Mouse (Mus musculus) forebrain, embryonic 10.5 days (tissue): ENCODE data around the gene Csnk1e. TPM values are rescaled to one million over a fixed set of nuclear protein-coding genes. Genes with fewer than 3 reads are reported as not detected.

Source experiments
- DNase-seq: peaks from one replicate; pipeline ENCODE4 v3.0.0-alpha.2; 2017; ENCODE audit warnings: low spot score; ENCODE audit errors: extremely low spot score
- H3K27ac ChIP-seq: fragments of 300-500 bp; sonication (generic); 2 replicates; pipeline ENCODE4 v1.5.1; 2016; ENCODE audit warnings: mild to moderate bottlenecking
- H3K27me3 ChIP-seq: fragments of 300-500 bp; sonication (generic); 2 replicates; pipeline ENCODE4 v1.6.1; 2016; ENCODE audit warnings: mild to moderate bottlenecking; ENCODE audit not compliant: poor library complexity, severe bottlenecking
- H3K36me3 ChIP-seq: fragments of 300-500 bp; sonication (generic); replicated peaks from 2 replicates; pipeline ENCODE4 v1.6.1; 2016; ENCODE audit warnings: mild to moderate bottlenecking, moderate library complexity
- H3K4me1 ChIP-seq: fragments of 300-500 bp; sonication (generic); 2 replicates; pipeline ENCODE4 v1.6.1; 2016
- H3K4me3 ChIP-seq: fragments of 300-500 bp; sonication (generic); 2 replicates; pipeline ENCODE4 v1.5.1; 2016; ENCODE audit warnings: mild to moderate bottlenecking, moderate library complexity
- H3K9me3 ChIP-seq: fragments of 300-500 bp; sonication (generic); 2 replicates; pipeline ENCODE4 v1.6.1; 2016; ENCODE audit warnings: mild to moderate bottlenecking, moderate library complexity
- WGBS: fragments of 180-500 bp; shearing (Covaris S2); methylation state at CpG from one replicate; pipeline ENCODE4 v1.1.7; 2016; 5-methylcytosine and 5-hydroxymethylcytosine counted together
- polyA plus RNA-seq: library from polyadenylated mRNA; unstranded; fragments of >200 nt; fragmentation: Nextera tagmentation; extraction: Ambion mirVana; gene quantifications from 2 replicates; pipeline ENCODE4 v1.2.1, GENCODE M21; 2016

Csnk1e gene
- polyA plus RNA-seq, 1 experiment from 2014 or later, result 123 TPM

DNA sequence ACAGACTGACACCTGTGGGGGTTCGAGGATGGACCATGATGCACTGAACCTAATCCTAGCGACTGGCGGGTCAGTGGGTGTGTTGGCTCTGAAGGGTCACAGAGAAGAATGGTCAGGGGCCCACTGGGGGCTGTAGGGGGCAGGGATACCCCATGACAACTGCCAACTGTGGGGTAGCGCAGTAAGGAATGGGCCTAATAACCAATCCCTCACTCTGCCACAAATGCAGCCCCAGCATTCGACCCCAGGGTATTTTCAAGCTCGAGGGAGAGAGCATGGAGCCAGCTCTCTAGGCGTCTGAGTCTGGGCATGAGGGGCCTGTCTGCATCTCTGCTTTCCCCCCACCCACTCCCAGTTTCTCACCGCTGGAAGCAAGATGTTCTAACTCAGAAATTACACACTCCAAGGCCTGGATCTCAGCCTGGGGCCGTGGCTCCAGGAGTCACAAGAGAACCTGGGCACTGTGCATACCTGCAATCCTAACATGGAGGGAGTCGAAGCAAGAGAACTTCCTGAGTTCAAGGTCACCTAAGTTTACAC, 24.8 kb downstream of the Csnk1e start:
- no peak overlapping the region for H3K4me3 ChIP-seq
- 80% methylated on average over 10 of the region's 10 CpGs for WGBS
- no peaks in the 10 kb centered on the region for H3K9me3 ChIP-seq
- peaks cover 100% of the 10 kb centered on the region for H3K36me3 ChIP-seq
- DNase-seq, result no peak
- H3K4me1 ChIP-seq, result peaks cover 12% of the 10 kb centered on the region
- H3K27me3 ChIP-seq, result no peaks in the 10 kb centered on the region
- no peak overlapping the region for H3K27ac ChIP-seq

DNA sequence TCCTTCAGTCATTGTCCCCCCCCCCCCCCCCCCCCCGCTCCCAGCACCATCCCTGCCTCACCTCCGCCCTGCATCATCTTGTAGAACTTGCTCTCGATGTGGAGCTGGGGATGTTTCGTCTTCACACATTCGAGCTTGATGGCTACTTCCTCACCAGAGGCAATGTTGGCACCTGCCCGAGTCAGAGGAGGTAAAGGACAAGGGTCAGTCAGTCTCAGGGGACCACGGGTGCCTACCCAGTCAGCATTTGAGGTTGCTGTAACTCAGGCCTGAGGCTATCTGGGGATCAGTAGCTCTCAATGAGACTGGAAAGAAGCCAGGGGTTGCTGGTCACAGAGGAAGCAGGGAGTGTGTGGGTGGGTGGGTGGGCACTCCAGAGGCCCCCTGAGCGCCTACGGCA, 25.4 kb downstream of the Csnk1e start:
- no peak for DNase-seq
- H3K4me3 ChIP-seq, result no peak overlapping the region
- WGBS, result 88% methylated on average over 9 of the region's 9 CpGs
- H3K36me3 ChIP-seq, result peaks cover 100% of the 10 kb centered on the region
- H3K9me3 ChIP-seq, result no peaks in the 10 kb centered on the region
- no peak overlapping the region for H3K27ac ChIP-seq
- H3K4me1 ChIP-seq, result peaks cover 7% of the 10 kb centered on the region
- H3K27me3 ChIP-seq, result no peaks in the 10 kb centered on the region

DNA sequence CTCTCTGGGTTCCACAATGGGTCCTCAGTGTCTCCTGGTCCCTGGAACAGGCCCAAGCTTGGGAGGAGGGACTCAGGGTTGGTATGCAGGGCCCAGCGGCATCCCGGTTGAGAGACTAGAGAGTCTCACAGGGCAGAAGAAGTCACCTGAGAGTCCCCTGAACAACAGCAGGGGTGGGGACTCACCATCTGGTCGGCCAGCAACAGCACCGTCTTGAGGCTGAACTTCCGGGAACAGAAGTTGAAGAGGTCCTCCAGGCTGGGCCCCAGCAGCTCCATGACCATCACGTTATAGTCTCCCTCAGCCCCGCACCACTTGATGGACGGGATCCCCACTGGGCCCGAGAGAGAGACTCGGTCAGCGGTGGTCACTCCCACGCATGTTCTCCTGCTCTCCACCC, 25.8 kb downstream of the Csnk1e start:
- whole genome bisulfite sequencing, result 90% methylated on average over 12 of the region's 12 CpGs
- peaks cover 5% of the 10 kb centered on the region; the same call in 1 of the 2 replicates for H3K4me1 ChIP-seq
- no peak for DNase-seq
- H3K9me3 ChIP-seq, result no peaks in the 10 kb centered on the region
- no peak overlapping the region for H3K4me3 ChIP-seq
- no peaks in the 10 kb centered on the region for H3K27me3 ChIP-seq
- H3K36me3 ChIP-seq, result peaks cover 100% of the 10 kb centered on the region
- no peak overlapping the region for H3K27ac ChIP-seq

DNA sequence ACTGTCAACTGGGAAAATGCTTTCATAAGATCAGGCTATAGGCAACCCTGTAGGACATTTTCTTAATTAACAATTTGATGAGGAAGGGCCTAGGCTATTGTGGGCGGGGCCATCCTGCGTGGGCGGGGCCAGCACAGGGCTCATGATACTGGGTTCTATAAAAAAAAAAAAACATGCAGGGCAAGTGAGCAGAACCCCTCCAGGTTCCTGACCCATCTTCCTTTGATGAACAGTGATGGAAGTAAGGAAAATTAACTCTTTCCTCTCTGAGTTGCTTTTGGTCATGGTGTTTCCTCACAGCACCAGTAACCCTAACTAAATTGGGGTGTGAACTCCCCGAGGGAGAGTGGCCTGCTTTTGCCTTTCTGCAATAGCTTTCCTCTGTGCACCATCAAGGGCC, 26.8 kb downstream of the Csnk1e start:
- no peaks in the 10 kb centered on the region for H3K27me3 ChIP-seq
- H3K4me1 ChIP-seq, result peaks cover 5% of the 10 kb centered on the region; the same call in 1 of the 2 replicates
- 82% methylated on average over 4 of the region's 4 CpGs for WGBS
- no peaks in the 10 kb centered on the region for H3K9me3 ChIP-seq
- peaks cover 100% of the 10 kb centered on the region for H3K36me3 ChIP-seq
- H3K4me3 ChIP-seq, result no peak overlapping the region
- no peak overlapping the region for H3K27ac ChIP-seq
- DNase-seq, result no peak

DNA sequence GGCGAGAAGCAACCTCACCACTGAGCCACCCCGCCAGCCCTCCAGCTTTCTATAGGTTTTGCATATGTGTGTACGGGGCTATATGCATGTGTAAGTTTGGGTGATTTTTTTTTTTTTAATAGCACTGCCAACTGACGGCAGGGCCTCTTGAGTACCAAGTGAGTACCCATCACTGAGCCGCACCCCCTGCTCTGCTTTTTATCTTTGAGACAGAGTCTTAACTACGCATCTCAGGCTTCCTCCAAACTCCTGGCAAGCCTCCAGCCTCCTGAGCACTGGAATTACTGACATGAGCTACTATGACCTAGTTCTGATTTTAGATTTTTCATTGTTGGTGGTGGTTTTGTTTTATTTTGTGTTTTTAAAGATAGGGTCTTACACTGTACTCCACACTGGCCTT, 27.9 kb downstream of the Csnk1e start:
- H3K27ac ChIP-seq, result no peak overlapping the region
- H3K4me1 ChIP-seq, result no peaks in the 10 kb centered on the region
- 94% methylated on average over 6 of the region's 6 CpGs for WGBS
- H3K9me3 ChIP-seq, result no peaks in the 10 kb centered on the region
- peaks cover 100% of the 10 kb centered on the region for H3K36me3 ChIP-seq
- no peak for DNase-seq
- H3K27me3 ChIP-seq, result no peaks in the 10 kb centered on the region
- no peak overlapping the region for H3K4me3 ChIP-seq

DNA sequence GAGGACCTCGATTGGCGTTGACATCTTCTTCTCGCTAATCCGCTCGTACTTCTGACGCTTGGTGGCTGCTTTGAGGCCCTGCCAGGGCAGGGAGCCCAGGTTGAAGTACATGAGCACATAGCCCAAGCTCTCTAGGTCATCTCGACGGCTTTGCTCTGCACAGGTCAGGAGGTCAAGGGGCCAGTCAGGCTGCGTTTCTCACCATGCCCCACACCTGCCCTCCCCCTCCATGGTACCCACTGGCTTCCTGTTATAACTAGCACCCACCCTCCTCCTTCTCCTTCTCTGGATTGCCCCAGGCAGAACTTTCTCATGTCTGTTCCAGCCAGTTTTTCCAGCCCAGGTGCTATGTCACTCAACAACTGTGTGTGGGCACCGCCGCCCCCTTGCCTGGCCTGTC, 29.9 kb downstream of the Csnk1e start:
- Histone ChIP-seq H3K27me3 (no peaks in the 10 kb centered on the region), H3K4me1 (no peaks in the 10 kb centered on the region), H3K9me3 (no peaks in the 10 kb centered on the region), H3K27ac (no peak overlapping the region), H3K36me3 (peaks cover 100% of the 10 kb centered on the region), H3K4me3 (no peak overlapping the region)
- 83% methylated on average over 11 of the region's 11 CpGs for WGBS
- no peak for DNase-seq

DNA sequence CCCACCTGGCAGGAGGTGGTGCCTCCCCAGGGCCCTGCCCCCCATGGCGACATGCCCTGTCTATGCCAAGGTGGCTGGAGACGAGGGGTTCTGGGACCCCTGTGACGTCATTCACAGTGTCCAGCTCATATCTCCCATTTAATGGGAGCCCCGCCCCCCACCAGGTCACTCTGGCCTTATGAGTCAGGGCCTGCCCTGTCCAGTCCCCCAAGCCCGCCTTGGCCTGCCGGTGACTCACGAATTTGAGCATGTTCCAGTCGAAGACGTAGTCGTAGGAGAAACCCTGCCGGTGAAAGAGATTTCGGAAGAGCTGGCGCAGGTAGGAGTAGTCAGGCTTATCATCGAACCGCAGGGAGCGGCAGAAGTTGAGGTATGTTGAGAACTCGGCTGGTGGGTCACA, 30.8 kb downstream of the Csnk1e start:
- H3K4me1 ChIP-seq, result no peaks in the 10 kb centered on the region
- peaks cover 100% of the 10 kb centered on the region for H3K36me3 ChIP-seq
- H3K9me3 ChIP-seq, result no peaks in the 10 kb centered on the region
- WGBS, result 95% methylated on average over 17 of the region's 17 CpGs
- no peak overlapping the region for H3K27ac ChIP-seq
- H3K27me3 ChIP-seq, result no peaks in the 10 kb centered on the region
- DNase-seq, result no peak
- no peak overlapping the region for H3K4me3 ChIP-seq

DNA sequence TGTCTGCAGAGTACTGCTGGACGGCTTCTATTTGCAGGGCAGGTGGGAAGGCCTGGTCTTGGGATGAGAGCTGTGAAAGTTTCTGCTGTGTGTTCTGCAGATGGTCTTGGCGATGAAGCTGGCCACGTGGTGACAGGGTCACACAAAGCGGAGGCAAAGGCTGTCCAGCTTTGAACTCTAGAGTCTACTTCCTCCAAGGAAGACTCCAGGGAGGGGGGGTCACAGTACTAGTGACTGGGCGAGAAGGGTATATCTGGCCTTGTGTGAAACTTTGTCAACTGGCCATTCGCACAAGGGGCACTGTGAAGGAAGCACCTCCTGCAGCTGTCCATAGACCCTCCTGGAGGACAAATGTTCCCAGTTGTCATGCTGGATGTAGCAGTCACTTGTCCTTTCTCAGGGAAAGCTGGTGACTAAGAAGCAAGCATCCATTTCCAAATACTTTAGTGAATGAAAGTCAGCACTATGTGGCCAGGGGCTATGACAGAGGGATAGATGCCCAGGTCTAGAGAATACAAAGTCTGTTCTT, 32.6 kb downstream of the Csnk1e start:
- Histone ChIP-seq H3K27ac (no peak overlapping the region), H3K36me3 (peaks cover 99% of the 10 kb centered on the region), H3K4me1 (no peaks in the 10 kb centered on the region), H3K27me3 (no peaks in the 10 kb centered on the region), H3K4me3 (no peak overlapping the region), H3K9me3 (no peaks in the 10 kb centered on the region)
- DNase-seq, result no peak
- WGBS, result 94% methylated on average over 6 of the region's 6 CpGs

DNA sequence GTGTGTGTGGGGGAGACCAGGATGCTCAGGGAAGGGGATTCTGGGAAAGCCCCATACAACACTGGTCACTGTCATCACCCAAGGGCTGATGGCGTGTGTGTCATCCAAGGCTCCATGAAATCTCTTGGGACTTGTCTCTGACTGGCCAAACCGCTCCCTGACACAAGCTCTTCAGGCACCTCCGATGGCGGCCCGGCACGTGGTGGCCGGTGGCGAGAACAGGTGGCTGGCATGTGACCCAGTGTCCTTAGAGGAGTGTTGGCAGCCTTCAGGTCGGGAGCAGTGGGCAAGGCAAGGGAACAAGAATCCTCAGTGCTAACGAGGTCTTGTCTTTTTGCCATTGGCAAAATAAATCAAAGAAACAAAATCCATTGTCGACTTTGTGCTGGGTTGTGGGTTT, 36.7 kb downstream of the Csnk1e start:
- DNase-seq, result no peak
- no peaks in the 10 kb centered on the region for H3K27me3 ChIP-seq
- no peak overlapping the region for H3K4me3 ChIP-seq
- H3K4me1 ChIP-seq, result no peaks in the 10 kb centered on the region
- WGBS, result 93% methylated on average over 11 of the region's 11 CpGs
- H3K36me3 ChIP-seq, result peaks cover 78% of the 10 kb centered on the region
- H3K9me3 ChIP-seq, result no peaks in the 10 kb centered on the region
- H3K27ac ChIP-seq, result no peak overlapping the region

DNA sequence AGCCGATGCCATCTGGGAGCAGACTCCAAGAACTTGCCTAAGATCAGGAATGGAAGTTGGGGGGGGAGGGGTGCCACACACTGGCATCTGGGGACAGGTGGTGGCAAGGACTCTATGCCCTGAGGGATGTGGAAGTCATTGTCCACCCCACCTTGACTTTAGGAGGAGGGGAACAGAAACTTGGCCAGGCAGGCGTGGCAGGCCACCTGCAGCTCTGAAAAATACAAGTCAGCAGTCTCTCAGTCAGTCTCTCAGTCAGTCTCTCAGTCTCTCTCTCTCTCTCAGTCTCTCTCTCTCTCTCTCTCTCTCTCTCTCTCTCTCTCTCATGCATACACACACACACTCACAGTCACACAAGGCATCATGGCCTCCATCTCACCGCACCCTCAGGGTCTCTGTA, 37.1 kb downstream of the Csnk1e start:
- Histone ChIP-seq H3K9me3 (no peaks in the 10 kb centered on the region), H3K4me1 (no peaks in the 10 kb centered on the region), H3K36me3 (peaks cover 74% of the 10 kb centered on the region), H3K27me3 (no peaks in the 10 kb centered on the region), H3K4me3 (no peak overlapping the region), H3K27ac (no peak overlapping the region)
- no peak for DNase-seq
- 97% methylated on average over 3 of the region's 3 CpGs for WGBS

DNA sequence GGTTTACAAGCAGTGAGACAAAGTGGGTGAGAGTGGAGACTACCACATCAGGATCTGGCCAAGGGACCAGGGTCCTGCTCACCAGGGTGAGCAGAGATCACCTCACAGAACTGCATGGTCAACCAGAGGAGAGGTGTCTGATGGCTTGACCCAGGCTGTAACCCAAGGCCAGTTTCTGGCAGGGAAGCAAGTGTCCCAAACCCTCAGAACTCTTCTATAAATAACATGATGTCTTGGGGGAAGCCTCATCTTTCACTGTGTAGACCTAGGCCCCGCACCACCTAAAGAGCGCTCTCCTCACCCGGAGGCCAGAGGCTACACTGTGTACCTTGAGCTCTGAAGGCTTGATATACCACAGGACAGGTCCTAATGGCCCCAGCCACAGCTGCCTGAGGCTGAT, 38.0 kb downstream of the Csnk1e start:
- WGBS, result 93% methylated on average over 3 of the region's 3 CpGs
- Histone ChIP-seq H3K27ac (no peak overlapping the region), H3K4me1 (no peaks in the 10 kb centered on the region; the same call in 1 of the 2 replicates), H3K9me3 (no peaks in the 10 kb centered on the region), H3K27me3 (no peaks in the 10 kb centered on the region), H3K36me3 (peaks cover 65% of the 10 kb centered on the region), H3K4me3 (no peak overlapping the region)
- DNase-seq, result no peak

DNA sequence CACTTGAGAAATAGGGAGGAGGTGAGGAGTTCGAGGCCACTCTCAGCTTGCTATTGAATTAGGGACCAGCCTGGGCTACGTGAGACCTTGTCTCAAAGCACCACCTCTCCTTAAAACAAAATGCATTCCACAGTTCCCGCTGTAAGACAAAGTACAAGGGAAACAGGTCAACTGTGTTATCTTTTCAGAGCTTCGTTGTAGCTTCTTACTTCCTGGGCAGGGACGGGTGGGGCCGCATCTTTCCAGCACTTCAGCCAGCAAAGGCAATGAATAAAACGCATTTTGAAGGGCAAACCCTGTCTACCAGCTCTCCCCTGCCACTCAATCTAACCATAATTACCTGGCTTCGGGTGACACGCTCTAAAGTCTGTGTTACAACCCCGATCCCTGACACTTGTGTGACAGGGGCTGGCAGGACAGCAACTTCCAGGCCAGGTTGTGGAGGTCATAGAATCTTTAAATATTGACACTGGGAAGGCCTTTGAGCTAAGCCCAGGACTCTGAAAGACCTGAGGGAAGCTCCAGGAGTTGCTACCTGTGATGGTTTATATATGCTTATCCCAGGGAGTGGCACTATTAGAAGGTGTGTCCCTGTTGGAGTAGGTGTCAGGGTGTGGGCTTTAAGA, 38.8 kb downstream of the Csnk1e start:
- Histone ChIP-seq H3K36me3 (peaks cover 57% of the 10 kb centered on the region), H3K27me3 (no peaks in the 10 kb centered on the region), H3K9me3 (no peaks in the 10 kb centered on the region), H3K4me1 (peaks cover 7% of the 10 kb centered on the region; the same call in 1 of the 2 replicates), H3K4me3 (no peak overlapping the region), H3K27ac (no peak overlapping the region)
- WGBS, result 94% methylated on average over 10 of the region's 10 CpGs
- DNase-seq, result no peak

DNA sequence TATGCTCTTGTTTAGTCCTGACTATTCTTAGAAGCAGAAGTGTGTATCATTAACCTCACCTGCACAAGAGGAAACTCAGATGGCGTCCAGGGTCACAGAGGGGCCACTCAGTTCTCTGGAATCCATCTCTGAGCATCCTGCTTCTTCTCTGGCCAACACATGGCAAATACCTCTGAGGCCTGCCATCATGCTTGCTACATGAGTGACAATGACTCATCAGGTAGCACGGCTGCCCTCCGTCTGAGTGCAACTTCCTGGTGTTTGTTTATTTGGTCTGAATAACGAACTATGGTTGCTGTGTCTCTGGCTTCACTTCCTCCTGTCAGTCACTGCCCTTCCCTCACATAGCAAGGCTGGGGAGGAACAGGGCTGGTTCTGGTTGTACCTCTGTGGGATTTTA, 40.9 kb downstream of the Csnk1e start:
- H3K27ac ChIP-seq, result no peak overlapping the region
- peaks cover 8% of the 10 kb centered on the region; the same call in 1 of the 2 replicates for H3K4me1 ChIP-seq
- no peaks in the 10 kb centered on the region for H3K9me3 ChIP-seq
- H3K36me3 ChIP-seq, result peaks cover 37% of the 10 kb centered on the region
- no peak for DNase-seq
- 72% methylated on average over 4 of the region's 4 CpGs for WGBS
- H3K4me3 ChIP-seq, result no peak overlapping the region
- H3K27me3 ChIP-seq, result no peaks in the 10 kb centered on the region
